Mouse (Mus musculus): ENCODE results near the gene Chil3.
"Not testable (repeated sequence)": the region's sequence is repeated elsewhere in the genome, so short reads cannot be mapped to it uniquely, and the experiment has no call there.

Chil3 gene

DNA sequence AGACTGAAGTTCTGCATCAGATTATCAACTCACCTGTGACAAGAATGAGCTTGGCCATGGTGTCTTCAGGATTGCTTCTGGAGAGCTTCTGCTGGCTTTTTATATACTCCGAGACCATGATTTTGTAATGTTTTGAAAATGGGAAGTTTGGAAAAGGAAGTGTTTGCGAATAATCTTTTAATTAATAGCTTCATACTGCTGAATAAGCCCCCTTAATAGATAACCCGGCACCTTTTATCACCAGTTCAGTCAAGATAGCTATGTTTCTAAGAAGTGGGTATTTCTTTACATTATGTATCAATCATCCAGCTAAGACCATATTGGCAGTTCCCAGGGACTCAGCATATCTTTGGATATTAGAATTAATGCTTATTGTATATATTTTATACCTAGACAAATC is at the start of gene Chil3:
Gene Chil3, minus strand, starts transcription at position 101 of the 400 bp plus-strand sequence.
- DNase-seq (ENCODE audit: low spot score in 2 of 2): no peak

DNA sequence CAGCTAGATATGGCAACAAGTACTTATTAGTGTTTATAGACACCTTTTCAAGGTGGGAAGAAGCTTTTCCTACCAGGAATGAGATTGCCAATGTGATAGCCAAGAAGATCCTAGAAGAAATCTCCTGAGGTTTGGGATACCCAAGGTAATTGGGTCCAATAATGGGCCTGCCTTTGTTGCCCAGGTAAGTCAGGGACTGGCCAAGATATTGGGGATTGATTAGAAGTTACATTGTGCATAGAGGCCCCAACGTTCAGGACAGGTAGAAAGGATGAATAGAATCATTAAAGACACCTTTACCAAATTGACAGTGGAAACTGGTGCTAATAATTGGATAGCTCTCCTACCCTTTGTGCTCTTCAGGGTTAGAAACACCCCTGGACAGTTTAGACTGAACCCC is 30.7 kb upstream of the Chil3 start:
- not testable (repeated sequence) for DNase-seq (ENCODE audit: low spot score in 2 of 2)

DNA sequence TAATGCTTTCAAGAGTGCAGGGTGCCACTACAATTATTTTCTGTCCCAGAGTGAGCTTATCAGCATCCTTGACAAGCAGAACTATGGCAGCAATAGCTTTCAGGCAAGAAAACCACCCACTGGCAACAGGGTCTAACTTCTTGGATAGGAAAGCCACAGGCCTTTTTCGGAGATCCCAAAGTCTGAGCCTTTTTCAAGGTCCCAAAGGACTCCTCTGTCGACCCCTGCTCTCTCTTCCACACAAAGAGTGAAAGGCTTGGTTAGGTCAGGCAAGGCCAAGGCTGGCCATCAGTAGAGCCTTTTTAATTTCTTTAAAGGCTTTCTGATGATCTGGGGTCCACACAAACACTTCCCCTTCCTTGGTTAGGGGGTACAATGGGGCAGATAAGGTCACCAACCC is 29.9 kb upstream of the Chil3 start:
- not testable (repeated sequence) for DNase-seq (ENCODE audit: low spot score in 2 of 2)

DNA sequence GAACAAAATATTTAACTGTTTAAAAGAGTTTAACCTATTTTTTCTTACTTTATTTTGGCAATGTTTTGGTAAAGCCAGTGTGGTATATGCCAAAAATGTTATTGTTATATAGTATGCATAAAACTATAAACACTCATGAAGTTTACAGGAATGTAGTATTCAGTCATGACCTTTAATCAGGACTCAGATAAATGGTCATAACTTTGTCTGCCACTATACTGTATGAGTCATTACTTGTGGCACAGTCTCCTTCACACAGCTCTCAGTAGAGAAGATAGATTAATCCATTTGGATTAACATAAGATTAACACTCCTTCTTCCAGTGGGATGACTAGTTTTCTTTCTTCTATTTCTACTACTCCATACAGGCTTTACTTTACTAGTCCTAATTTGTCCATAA is 28.9 kb upstream of the Chil3 start:
- no peak for DNase-seq (ENCODE audit: low spot score in 2 of 2)

DNA sequence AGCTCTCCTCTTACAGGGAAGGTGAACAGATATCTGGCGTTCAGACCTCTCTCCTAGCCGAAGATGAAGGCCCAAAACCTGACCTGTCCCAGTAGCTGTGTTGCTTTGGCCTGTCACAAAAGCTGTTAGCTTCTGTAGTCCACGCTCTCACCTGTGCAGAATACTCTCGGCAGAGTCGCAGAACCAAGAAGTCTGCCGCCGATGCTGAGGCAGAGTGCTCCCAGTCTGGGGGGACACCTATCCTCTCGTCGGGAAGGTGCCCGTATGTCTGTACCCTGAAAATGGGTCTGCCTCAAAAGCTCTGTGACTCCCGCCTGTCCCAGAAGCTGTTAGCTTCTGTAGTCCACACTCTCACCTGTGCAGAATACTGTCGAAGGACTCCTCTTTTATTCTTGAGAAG is 28.1 kb upstream of the Chil3 start:
- no peak for DNase-seq (ENCODE audit: low spot score in 2 of 2)

DNA sequence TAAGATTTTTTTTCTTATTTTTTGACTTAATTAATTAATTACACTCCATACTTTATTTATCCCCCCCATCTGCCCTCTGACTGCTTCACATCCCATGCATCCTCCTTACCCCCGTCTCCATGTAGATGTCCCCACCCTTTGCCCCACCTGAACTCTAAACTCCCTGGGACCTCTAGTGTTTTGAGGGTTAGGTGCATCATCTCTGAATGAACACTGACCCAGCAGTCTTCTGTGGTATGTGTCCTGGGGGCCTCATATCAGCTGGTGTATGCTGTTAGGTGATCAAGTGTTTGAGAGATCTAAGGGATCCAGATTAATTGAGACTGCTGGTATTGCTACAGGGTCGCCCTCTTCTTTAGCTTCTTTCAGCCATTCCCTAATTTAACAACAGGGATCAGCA is 20.6 kb upstream of the Chil3 start:
- no peak for DNase-seq (ENCODE audit: low spot score in 2 of 2)

DNA sequence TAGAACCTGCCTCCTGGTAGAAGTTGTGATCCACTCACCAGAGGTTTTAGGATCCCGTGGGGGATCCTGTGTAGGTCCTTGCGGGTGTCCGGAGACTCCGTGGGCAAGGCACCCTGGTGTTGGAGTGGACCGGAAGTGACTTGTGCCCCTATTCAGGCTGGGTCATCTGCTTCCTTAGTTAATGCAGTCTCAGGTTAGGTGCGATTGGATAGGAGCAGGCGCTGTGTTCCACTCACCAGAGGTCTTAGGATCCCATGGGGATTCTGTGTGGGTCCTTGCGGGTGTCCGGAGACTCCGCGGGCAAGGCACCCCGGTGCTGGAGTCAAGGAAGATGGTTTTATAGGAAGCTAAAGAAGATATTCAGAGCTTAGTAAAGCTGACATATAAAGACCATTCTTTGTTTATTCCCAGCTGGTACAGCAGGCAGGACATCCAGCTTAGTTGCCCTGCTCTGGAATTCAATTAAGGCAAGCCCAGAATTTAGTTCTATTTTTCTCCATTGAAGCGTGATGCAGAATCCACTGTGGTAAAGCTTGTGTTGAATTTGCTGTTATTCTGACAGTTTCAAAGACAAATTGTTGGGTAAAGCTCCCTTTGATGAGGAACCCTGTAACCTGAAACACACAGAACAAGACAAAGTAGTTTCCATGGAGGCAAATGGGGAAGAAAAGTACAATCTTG is 10.3 kb upstream of the Chil3 start:
- DNase-seq (ENCODE audit: low spot score in 2 of 2): no peak

DNA sequence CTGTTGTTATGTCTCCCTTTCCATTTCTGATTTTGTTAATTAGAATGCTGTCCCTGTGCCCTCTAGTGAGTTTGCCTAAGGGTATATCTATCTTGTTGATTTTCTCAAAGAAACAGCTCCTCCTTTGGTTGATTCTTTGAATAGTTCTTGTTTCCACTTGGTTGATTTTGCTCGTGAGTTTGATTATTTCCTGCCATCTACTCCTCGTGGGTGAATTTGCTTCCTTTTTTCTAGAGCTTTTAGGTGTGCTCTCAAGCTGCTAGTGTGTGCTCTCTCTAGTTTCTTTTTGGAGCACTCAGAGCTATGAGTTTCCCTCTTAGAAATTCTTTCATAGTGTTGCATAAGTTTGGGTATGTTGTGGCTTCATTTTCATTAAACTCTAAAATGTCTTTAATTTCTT is 7.6 kb upstream of the Chil3 start:
- DNase-seq (ENCODE audit: low spot score in 2 of 2): not testable (repeated sequence)

DNA sequence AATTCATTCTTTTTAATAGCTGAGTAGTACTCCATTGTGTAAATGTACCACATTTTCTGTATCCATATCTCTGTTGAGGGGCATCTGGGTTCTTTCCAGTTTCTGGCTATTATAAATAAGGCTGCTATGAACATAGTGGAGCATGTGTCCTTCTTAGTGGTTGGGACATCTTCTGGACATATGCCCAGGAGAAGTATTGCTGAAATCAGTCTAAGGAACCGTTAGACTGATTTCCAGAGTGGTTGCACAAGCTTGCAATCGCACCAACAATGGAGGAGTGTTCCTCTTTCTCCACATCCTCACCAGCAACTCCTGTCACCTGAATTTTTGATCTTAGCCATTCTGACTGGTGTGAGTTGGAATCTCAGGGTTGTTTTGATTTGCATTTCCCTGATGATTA is 5.1 kb upstream of the Chil3 start:
- not testable (repeated sequence) for DNase-seq (ENCODE audit: low spot score in 2 of 2)

DNA sequence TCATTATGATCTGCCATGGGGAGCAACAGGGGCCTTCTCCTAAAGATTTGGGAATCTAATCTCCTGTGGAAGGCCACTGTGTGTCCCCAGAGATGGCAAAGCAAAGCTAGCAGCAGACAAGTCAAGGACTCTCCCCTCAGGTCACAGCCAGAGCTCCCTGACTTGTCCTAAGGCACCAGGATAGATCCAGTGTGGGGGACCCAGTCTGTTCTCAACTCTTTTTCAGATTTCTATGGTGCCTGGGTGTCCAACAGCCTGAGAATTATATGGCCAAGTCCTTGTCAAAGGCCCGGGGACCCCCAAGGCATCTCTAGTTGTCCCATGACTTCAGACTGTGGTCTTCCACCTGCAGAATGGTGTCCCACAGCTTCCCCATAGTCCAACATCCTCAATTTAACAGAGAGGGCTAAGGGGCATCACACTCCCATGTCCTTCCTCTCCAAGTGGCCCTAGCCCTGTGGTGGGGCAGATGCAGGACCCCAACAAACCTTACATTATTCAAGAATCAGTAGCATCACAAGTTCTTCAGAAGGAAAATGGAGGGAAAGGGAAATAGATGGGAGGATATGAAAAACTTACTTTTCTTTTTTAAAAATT is 3.9 kb upstream of the Chil3 start:
- no peak for DNase-seq (ENCODE audit: low spot score in 2 of 2)

DNA sequence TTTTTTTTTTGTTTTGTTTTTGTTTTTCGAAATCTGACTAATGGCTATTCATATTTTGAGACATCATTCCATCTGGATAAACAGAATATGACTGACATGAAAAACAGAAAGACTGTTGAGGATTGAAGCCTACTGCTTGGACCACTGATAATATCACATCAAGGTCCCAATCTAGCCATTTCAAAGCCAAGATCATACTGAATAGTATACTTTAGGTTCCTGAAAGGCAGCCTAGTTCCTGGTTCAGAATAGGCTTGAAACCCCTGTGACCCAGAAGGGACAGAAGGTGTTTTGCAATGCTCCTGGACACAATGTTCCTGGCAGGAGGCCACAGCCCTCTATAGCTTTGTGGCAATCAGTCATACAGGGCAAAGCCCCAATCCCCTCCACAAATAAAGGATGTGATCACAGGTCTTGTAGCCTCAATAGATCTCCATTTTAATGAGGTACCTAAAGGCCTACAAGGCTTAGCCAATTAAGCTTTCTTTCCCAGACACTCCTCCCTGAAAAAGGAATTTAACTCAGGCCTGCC is 3.2 kb upstream of the Chil3 start:
- no peak for DNase-seq (ENCODE audit: low spot score in 2 of 2)

DNA sequence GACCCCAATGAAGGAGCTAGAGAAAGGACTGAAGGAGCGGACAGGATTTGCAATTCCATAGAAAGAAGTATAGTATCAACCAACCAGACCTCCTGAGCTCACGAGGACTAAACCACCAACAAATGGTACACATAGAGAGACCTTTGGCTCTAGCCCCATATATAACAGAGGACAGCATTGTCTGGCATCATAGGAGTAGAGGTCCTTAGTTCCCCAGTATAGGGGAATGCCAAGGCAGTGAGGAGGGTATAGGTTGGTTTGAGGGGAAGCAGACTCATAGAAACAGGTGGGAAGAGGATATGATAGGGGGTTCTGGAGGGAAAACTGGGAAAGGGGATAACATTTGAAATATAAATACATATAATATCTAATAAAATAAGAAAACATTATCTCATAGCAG is 13.0 kb downstream of the Chil3 start:
- no peak for DNase-seq (ENCODE audit: low spot score in 2 of 2)

DNA sequence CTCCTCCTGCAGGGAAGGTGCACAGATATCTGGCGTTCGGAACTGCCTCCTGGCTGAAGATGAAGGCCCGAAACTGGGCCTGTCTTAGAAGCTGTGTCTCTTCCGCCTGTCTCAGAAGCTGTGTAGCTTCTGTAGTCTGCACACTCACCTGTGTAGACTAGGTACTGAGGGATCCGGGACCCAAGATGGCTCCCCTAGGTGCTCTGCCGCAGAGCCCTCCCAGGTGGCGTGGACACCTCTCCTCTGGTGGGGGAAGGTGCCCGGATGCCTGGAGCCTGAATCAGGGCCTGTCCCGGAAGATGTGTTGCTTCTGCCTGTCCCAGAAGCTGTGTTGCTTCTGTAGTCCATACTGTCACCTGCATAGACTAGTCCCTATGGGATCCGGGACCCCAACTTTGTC is 23.3 kb downstream of the Chil3 start:
- no peak for DNase-seq (ENCODE audit: low spot score in 2 of 2)

DNA sequence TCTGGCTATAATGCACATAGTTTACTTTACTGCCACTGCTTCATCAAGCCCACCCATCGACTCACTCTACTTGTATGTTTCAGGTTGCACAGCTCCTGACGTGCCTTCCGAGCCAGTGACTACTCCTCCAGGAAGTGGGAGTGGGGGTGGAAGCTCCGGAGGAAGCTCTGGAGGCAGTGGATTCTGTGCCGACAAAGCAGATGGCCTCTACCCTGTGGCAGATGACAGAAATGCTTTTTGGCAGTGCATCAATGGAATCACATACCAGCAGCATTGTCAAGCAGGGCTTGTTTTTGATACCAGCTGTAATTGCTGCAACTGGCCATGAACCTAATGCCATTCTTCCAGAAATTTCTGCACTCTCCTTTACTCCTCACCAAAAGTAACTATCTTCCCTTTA is 35.7 kb downstream of the Chil3 start:
- DNase-seq (ENCODE audit: low spot score in 2 of 2): no peak

DNA sequence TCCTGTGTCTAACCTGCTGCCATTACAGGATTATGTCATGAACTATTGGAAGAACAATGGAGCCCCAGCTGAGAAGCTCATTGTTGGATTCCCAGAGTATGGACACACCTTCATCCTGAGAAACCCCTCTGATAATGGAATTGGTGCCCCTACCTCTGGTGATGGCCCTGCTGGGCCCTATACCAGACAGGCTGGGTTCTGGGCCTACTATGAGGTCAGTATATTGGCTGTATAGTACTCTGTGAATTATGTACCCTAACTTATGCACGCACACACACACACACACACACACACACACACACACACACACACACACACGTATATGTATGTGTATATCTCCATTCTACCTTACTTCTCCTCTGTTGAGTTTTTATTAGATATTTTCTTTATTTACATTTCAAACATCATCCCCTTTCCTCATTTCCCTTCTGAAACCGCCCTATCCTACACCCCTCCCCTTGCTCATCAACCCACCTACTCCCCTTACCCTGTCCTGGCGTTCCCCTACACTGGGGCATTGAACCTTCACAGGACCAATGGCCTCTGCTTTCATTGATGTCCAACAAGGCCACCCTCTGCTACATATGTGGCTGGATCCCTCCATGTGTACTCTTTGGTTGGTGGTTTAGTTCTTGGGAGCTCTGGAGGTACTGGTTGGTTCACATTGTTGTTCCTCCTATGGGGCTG is 38.4 kb downstream of the Chil3 start:
- DNase-seq (ENCODE audit: low spot score in 2 of 2): no peak

DNA sequence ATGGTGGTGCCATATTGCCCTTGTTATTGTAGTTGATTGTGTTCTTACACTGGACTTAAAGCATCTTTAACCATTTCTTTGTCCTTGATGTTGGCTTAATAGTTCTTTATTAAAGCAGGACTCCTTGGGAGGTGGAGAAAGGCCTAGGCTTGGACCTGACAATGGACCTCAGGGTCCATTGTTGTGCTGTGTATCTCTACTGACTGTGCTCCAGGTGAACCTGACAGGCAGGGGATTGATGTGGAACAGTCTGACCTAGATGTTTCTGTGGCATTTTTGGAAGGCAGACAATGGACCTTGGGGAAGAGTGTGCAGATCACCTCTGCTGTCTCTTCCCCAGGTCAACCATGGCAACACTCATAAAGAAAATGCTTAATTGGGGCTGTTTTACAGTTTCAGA is 40.4 kb downstream of the Chil3 start:
- no peak for DNase-seq (ENCODE audit: low spot score in 2 of 2)

DNA sequence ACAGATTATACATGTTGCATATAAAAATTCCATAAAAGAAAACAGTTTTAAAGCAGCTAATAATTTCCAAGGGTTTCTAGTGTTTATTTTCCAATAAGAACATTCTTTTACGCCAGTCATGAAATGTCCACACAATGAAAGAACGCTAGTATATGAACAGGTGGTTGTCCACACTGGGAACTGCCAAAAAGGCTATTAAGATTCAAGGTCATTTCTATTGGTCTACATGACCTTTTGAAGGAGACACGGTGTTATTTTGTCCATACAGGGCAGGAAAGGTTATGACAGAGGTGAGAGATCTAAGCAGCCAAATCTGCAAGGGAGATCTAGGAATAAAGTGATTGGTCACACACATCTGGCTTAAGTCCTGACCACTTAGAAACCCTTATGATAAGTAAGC is 54.4 kb downstream of the Chil3 start, which contains the start of gene Chia1:
Gene Chia1, plus strand, starts transcription at position 301 of the 400 bp plus-strand sequence.
- DNase-seq (ENCODE audit: low spot score in 2 of 2): no peak

All from spleen, postnatal 14 days (tissue).